Mouse (Mus musculus): ENCODE results near the gene Gm10644. TPM values are rescaled to one million over a fixed set of nuclear protein-coding genes. Genes with fewer than 3 reads are reported as not detected.
A peak's percentile ranks its signal among the peaks of the same experiment; 100 is the strongest.

Gm10644 gene
- polyA plus RNA-seq, 1 experiment = not detected

DNA sequence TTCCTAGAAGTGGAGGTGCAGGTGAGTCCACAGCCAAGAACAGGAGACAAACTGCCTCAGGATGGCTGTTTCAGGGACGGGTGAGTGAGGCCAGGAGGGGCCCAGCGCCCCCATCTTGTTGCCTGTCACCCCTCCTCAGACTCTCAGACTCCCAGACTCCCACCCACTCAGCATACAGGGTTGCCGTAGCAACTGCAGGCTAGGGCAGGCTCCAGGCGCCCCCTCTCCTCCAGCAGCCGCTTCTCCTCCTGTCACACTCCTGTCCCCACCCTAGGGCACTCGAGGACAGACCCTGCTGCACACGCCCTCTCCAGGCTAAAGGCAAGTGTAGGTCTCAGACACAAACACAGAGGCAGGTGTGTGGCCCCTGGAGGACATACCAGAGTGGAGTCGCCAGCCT, 45.7 kb downstream of the Gm10644 start:
- no peaks in the 10 kb centered on the region for H3K27me3 ChIP-seq (ENCODE audit: control insufficient read depth)
- TF ChIP-seq TAL1 (IDR thresholded peaks at IDR 0.05; ENCODE audit: low read length) (no peak), GATA1 (IDR thresholded peaks at IDR 0.05; ENCODE audit: low read length) (no peak)
- H3K4me3 ChIP-seq (replicated peaks) = no peak overlapping the region
- H3K36me3 ChIP-seq (ENCODE audit: control insufficient read depth) = no peaks in the 10 kb centered on the region
- peaks cover 1% of the 10 kb centered on the region; the same call in 1 of the 2 replicates for H3K4me1 ChIP-seq (ENCODE audit: control insufficient read depth)
- H3K9me3 ChIP-seq (ENCODE audit: control insufficient read depth, low read length) = no peaks in the 10 kb centered on the region

- Histone ChIP-seq H3K4me3 (replicated peaks) (no peak overlapping the region), H3K36me3 (ENCODE audit: control insufficient read depth) (no peaks in the 10 kb centered on the region), H3K9me3 (ENCODE audit: control insufficient read depth, low read length) (no peaks in the 10 kb centered on the region), H3K27me3 (ENCODE audit: control insufficient read depth) (no peaks in the 10 kb centered on the region), H3K4me1 (ENCODE audit: control insufficient read depth) (no peaks in the 10 kb centered on the region)
- no peak for TF ChIP-seq GATA1 (IDR thresholded peaks at IDR 0.05; ENCODE audit: low read length)
- TF ChIP-seq TAL1 (IDR thresholded peaks at IDR 0.05; ENCODE audit: low read length) = no peak
Observed at GRCm38 (mm10) chr8:83908583-83908982, 46.4 kb downstream of the Gm10644 start.

GRCm38 (mm10) chr8:83902961-83903666, 51.9 kb downstream of the Gm10644 start:
- peaks cover 50% of the 10 kb centered on the region for H3K27me3 ChIP-seq (ENCODE audit: control insufficient read depth)
- no peak for TF ChIP-seq TAL1 (IDR thresholded peaks at IDR 0.05; ENCODE audit: low read length)
- no peak for TF ChIP-seq GATA1 (IDR thresholded peaks at IDR 0.05; ENCODE audit: low read length)
- peaks cover 13% of the 10 kb centered on the region for H3K4me1 ChIP-seq (ENCODE audit: control insufficient read depth)

DNA sequence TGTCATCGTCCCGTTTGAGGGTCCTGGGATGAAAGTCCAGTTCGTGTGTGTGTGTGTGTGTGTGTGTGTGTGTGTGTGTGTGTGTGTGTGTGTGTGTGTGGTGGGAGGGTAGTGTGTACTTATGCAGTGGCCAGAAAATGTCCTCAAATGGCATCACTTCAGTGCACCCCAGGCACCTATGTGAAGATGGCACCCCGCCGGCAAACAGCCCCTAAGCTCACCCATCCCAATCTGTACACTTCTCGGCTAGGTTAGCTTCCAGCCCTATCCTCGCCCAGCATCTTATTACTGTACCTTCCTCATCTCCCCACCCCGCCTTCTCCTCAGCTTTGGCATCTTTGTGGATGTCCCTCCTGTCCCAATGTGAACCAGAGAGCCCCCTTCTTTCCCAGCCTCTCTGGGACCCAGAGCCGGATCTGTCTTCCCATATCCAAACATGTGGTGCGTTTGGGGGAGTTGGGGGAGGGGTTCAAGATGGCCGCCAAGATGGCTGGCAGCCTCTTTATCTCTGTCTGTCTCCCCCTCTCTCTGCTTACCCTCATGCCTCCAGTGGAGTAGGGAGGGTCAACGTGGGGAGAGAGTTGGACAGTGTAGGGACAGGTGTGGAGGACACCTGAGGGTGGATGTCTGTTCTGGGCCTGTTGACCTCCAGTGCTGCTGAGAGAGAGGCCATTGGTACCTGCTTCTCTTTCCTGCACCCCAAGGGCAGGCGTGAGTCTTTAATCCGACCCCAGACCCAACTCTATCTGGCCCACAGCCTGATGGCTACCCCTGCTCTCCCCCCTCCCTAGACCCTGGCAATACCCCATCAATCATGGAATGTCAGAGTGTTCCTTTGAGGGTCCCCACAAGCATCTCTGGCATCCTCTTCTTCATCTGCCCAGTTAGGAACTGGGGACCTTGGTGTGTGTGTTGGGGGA, 53.2 kb downstream of the Gm10644 start:
- Histone ChIP-seq H3K27me3 (ENCODE audit: control insufficient read depth) (peaks cover 63% of the 10 kb centered on the region), H3K4me3 (replicated peaks) (no peak overlapping the region), H3K36me3 (ENCODE audit: control insufficient read depth) (no peaks in the 10 kb centered on the region), H3K4me1 (ENCODE audit: control insufficient read depth) (peaks cover 13% of the 10 kb centered on the region), H3K9me3 (ENCODE audit: control insufficient read depth, low read length) (no peaks in the 10 kb centered on the region)
- TF ChIP-seq TAL1 (IDR thresholded peaks at IDR 0.05; ENCODE audit: low read length) (no peak), GATA1 (IDR thresholded peaks at IDR 0.05; ENCODE audit: low read length) (no peak)

More at GRCm38 (mm10) chr8:83902961-83903666, 51.9 kb downstream of the Gm10644 start:
- Histone ChIP-seq H3K4me3 (replicated peaks) (no peak overlapping the region), H3K36me3 (ENCODE audit: control insufficient read depth) (no peaks in the 10 kb centered on the region), H3K9me3 (ENCODE audit: control insufficient read depth, low read length) (no peaks in the 10 kb centered on the region)

DNA sequence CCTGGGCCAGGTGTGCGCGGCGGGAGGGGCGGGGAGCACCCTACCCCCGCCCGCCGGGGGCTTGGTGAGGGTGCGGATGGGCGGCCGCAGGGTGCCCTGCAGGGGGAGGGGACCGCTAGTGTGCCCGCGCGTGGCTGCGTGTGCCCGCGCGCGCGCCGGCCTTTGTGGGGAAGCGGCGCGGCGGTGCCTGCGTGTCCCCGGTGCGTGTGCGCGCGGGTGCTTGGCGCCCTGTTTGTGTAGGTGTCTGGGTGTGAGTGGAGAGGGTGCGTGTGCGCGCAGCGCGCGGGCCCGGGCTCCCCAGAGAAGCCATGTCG, 54.1 kb downstream of the Gm10644 start:
- H3K9me3 ChIP-seq (ENCODE audit: control insufficient read depth, low read length) = no peaks in the 10 kb centered on the region
- no peaks in the 10 kb centered on the region for H3K36me3 ChIP-seq (ENCODE audit: control insufficient read depth)
- peak overlapping the region; percentile 61 for H3K4me3 ChIP-seq (replicated peaks)
- H3K4me1 ChIP-seq (ENCODE audit: control insufficient read depth) = peaks cover 13% of the 10 kb centered on the region
- TF ChIP-seq TAL1 (IDR thresholded peaks at IDR 0.05; ENCODE audit: low read length) = no peak
- no peak for TF ChIP-seq GATA1 (IDR thresholded peaks at IDR 0.05; ENCODE audit: low read length)
- peaks cover 71% of the 10 kb centered on the region for H3K27me3 ChIP-seq (ENCODE audit: control insufficient read depth)

- Histone ChIP-seq H3K9me3 (ENCODE audit: control insufficient read depth, low read length) (no peaks in the 10 kb centered on the region), H3K4me1 (ENCODE audit: control insufficient read depth) (peaks cover 13% of the 10 kb centered on the region), H3K4me3 (replicated peaks) (peak overlapping the region; percentile 61), H3K27me3 (ENCODE audit: control insufficient read depth) (peaks cover 76% of the 10 kb centered on the region), H3K36me3 (ENCODE audit: control insufficient read depth) (no peaks in the 10 kb centered on the region)
- TF ChIP-seq GATA1 (IDR thresholded peaks at IDR 0.05; ENCODE audit: low read length) (no peak), TAL1 (IDR thresholded peaks at IDR 0.05; ENCODE audit: low read length) (no peak)
Observed at GRCm38 (mm10) chr8:83900266-83900956, 54.6 kb downstream of the Gm10644 start.

- peak within 1 kb of the TSS; percentile 61 for H3K4me3 ChIP-seq (replicated peaks)
- no peak for TF ChIP-seq TAL1 (IDR thresholded peaks at IDR 0.05; ENCODE audit: low read length)
- no peak for TF ChIP-seq GATA1 (IDR thresholded peaks at IDR 0.05; ENCODE audit: low read length)
- H3K4me1 ChIP-seq (ENCODE audit: control insufficient read depth) = peaks cover 13% of the 10 kb centered on the region
- H3K36me3 ChIP-seq (ENCODE audit: control insufficient read depth) = no peaks in the 10 kb centered on the region
- no peaks in the 10 kb centered on the region for H3K9me3 ChIP-seq (ENCODE audit: control insufficient read depth, low read length)
- peaks cover 82% of the 10 kb centered on the region for H3K27me3 ChIP-seq (ENCODE audit: control insufficient read depth)
Observed at GRCm38 (mm10) chr8:83899363-83900252, 55.4 kb downstream of the Gm10644 start, which contains the start of gene Adgrl1. Adgrl1 (plus strand) TSS chr8:83900105.

- TF ChIP-seq GATA1 (IDR thresholded peaks at IDR 0.05; ENCODE audit: low read length) (no peak), TAL1 (IDR thresholded peaks at IDR 0.05; ENCODE audit: low read length) (no peak)
- H3K27me3 ChIP-seq (ENCODE audit: control insufficient read depth) = peaks cover 86% of the 10 kb centered on the region
- no peaks in the 10 kb centered on the region for H3K36me3 ChIP-seq (ENCODE audit: control insufficient read depth)
- no peaks in the 10 kb centered on the region for H3K9me3 ChIP-seq (ENCODE audit: control insufficient read depth, low read length)
- peaks cover 13% of the 10 kb centered on the region for H3K4me1 ChIP-seq (ENCODE audit: control insufficient read depth)
- no peak overlapping the region for H3K4me3 ChIP-seq (replicated peaks)
Observed at GRCm38 (mm10) chr8:83898985-83899362, 56.0 kb downstream of the Gm10644 start.
